Mouse (Mus musculus) urinary bladder, postnatal 25 days (tissue): ENCODE data around the gene Nemp1.

Source experiments
- DNase-seq: peaks from one replicate; pipeline ENCODE4 v3.0.0; 2022; ENCODE audit warnings: low spot score

Nemp1 gene

GRCm38 (mm10) chr10:127725136-127725535, 58.4 kb downstream of the Nemp1 start:
- DNase-seq, result no peak

- no peak for DNase-seq
Measured at GRCm38 (mm10) chr10:127728437-127728836, 61.7 kb downstream of the Nemp1 start.

GRCm38 (mm10) chr10:127730285-127730932, 63.7 kb downstream of the Nemp1 start:
- no peak for DNase-seq

- no peak for DNase-seq
Measured at GRCm38 (mm10) chr10:127730933-127731310, 64.2 kb downstream of the Nemp1 start.

GRCm38 (mm10) chr10:127731397-127731796, 64.7 kb downstream of the Nemp1 start:
- no peak for DNase-seq

- no peak for DNase-seq
Measured at GRCm38 (mm10) chr10:127734434-127734833, 67.7 kb downstream of the Nemp1 start.

GRCm38 (mm10) chr10:127736266-127736665, 69.6 kb downstream of the Nemp1 start:
- DNase-seq, result no peak

- DNase-seq, result no peak
Measured at GRCm38 (mm10) chr10:127736916-127737315, 70.2 kb downstream of the Nemp1 start.

- no peak for DNase-seq
Measured at GRCm38 (mm10) chr10:127737552-127737951, 70.9 kb downstream of the Nemp1 start.

- DNase-seq, result peak; percentile 40
Measured at GRCm38 (mm10) chr10:127738151-127738882, 71.6 kb downstream of the Nemp1 start.

- peak; percentile 81 for DNase-seq
Measured at GRCm38 (mm10) chr10:127739083-127739660, 72.5 kb downstream of the Nemp1 start, which contains the start of gene Zbtb39. TSS of gene Zbtb39 (plus strand) at chr10:127739538.

GRCm38 (mm10) chr10:127739661-127740161, 73.0 kb downstream of the Nemp1 start:
- DNase-seq, result peak; percentile 35

- peak; percentile 29 for DNase-seq
Measured at GRCm38 (mm10) chr10:127744661-127745060, 78.0 kb downstream of the Nemp1 start.

GRCm38 (mm10) chr10:127745886-127746285, 79.2 kb downstream of the Nemp1 start:
- no peak for DNase-seq

- DNase-seq, result no peak
Measured at GRCm38 (mm10) chr10:127747254-127747653, 80.6 kb downstream of the Nemp1 start.

GRCm38 (mm10) chr10:127748847-127749612, 82.3 kb downstream of the Nemp1 start:
- no peak for DNase-seq

- no peak for DNase-seq
Measured at GRCm38 (mm10) chr10:127750136-127750777, 83.6 kb downstream of the Nemp1 start.
